Mouse (Mus musculus) lung, postnatal 14 days (tissue): ENCODE data around the gene Adra2a.

ENCODE experiments used
- DNase-seq: peaks from one replicate; pipeline ENCODE4 v3.0.0; 2021

Gene Adra2a

DNA sequence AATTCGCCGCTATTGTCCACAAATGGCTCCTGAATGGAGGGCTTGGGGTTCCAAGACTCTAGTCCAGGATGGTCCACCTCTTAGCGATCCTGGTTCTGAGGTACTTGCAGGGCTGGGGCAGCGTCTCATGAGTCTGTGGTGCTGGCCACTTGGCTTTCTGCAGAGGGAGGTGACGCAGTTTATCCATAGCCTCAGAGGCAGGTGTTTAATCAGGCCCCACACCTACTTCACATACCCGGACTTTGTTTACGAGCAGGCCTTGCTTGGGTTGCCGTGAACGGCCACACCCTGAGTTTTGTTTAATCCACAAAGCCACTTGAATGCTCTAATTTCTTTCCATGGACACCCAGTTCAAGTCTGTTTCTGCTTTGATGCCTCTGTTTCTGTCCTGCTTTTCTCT, 37.4 kb downstream of the Adra2a start:
- DNase-seq, result no peak

DNA sequence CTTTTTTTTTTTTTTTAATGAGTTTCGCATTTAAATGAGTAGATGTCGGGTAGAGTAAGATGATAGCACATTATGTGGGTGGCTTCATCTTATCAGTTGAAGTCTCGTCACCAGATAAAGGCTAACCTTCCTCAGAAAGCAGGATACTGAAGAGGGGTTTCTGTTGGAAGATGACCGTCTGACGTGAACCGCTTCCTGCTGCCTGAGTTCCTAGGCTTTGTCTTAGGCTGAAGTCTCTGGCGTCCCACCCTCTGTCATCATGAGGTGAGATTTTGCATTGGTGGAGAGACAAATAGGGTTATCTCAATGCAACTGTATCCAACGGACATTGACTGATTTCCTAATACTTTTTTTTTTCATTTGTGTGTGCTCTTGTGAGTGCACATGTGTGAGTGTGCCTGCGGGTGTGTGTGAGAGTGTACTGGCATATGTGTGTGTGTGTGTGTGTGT, 37.8 kb downstream of the Adra2a start:
- DNase-seq, result no peak

DNA sequence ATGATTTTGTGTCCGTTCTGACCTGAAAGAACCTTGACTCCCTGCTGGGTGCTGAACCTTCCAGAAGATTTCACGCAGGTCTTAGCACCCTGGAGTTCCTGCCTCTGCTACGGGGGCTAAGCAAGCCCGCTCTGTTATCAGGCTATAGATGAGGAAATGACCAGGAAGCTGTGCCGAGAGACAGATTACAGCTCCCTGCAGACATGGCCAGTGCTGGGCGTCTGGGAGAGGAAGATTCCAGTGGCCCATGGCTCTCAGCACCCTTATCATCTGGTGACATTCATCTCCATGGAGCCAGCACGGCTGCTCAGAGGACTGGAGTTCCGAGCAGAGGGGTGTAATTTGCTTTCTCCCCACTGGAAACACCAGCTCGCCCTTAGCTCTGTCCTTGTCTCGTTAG, 43.4 kb downstream of the Adra2a start:
- no peak for DNase-seq

DNA sequence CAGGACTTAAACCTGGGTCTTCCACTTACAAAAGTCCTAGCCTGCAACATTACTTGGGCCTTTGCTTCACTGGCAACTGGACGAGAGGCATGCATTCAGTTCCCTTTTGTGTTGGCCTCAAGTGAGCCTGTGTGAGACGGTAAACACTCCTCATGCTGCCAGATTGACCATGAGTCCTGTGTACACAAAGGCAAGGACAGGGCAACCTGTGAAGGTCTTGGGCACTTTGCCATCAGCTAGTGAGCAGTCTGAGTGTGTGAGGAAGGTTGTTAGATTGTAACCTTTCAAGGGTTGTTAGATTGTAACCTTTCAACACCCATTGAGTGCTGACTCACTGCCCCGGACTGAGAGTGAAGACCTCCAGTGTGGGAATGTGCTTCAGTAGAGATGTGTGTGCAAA, 49.6 kb downstream of the Adra2a start:
- DNase-seq, result peak; percentile 42

DNA sequence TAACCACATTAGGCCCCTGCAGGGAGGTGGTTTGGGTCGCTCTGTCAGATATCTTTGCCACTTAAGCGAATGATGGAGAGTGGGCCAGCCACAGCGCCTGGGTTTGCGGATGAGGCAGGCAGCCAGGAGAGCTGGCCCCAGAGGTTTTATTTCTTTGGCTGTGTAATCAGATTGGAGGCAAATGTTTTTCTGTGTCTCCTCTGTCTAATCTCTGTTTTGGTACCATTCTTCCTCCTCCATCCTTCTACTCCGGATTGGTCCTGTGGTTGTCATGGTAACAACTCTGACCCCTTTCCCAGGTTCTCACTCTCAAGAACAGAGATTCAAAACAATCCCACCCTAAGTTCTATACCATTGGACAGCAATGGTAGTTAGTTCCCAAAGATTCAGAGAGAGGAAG, 51.8 kb downstream of the Adra2a start:
- DNase-seq, result no peak

DNA sequence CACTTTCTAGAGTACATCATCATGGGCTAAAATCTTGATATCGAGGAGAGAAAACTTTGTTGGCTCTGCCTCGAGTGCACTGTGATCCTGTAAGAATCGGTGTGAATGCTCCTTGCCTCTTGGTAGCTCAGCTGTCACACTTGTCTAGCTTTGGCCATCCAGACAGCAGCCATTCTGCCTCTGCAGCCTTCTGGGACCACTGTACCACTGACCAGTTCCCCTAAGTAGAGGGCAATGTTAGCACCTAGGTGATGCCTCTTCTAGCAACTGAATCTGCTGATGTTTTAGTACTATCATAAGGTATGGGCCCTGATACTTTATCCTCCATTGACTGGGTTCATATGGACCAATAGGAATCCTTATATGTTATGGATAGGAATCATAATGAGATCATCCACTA, 54.4 kb downstream of the Adra2a start:
- DNase-seq, result no peak
